Mouse (Mus musculus) intestine, embryonic 16.5 days (tissue): ENCODE results near the gene Gm14214. TPM values are rescaled to one million over a fixed set of nuclear protein-coding genes. Genes with fewer than 3 reads are reported as not detected.

ENCODE experiments used
- ATAC-seq: fragments of 200-750 bp; cut with Nextera tagmentation; 2 replicates; pipeline ENCODE4 v1.8.0; 2017; ENCODE audit warnings: moderate TSS enrichment, moderate library complexity
- H3K27ac ChIP-seq: fragments of 300-500 bp; sonication (generic); 2 replicates; pipeline ENCODE4 v1.5.1; 2014; ENCODE audit warnings: mild to moderate bottlenecking, low read length
- H3K27me3 ChIP-seq: fragments of 300-500 bp; sonication (generic); replicated peaks from 2 replicates; pipeline ENCODE4 v1.6.1; 2014; ENCODE audit warnings: low read length, control low read depth, mixed read lengths; ENCODE audit not compliant: control insufficient read depth, insufficient read depth
- H3K36me3 ChIP-seq: fragments of 300-500 bp; sonication (generic); 2 replicates; pipeline ENCODE4 v1.6.1; 2014; ENCODE audit warnings: low read length, control low read depth; ENCODE audit not compliant: control insufficient read depth, insufficient read depth
- H3K4me1 ChIP-seq: fragments of 300-500 bp; sonication (generic); 2 replicates; pipeline ENCODE4 v1.6.1; 2014; ENCODE audit warnings: low read length, control low read depth, mixed read lengths; ENCODE audit not compliant: control insufficient read depth, insufficient read depth
- H3K4me2 ChIP-seq: fragments of 300-500 bp; sonication (generic); 2 replicates; pipeline ENCODE4 v1.6.1; 2014; ENCODE audit warnings: low read depth, low read length, control low read depth
- H3K4me3 ChIP-seq: fragments of 300-500 bp; sonication (generic); 2 replicates; pipeline ENCODE4 v1.5.1; 2014; ENCODE audit warnings: mild to moderate bottlenecking, low read length
- H3K9ac ChIP-seq: fragments of 300-500 bp; sonication (generic); 2 replicates; pipeline ENCODE4 v1.6.1; 2014; ENCODE audit warnings: low read depth, low read length
- H3K9me3 ChIP-seq: fragments of 300-500 bp; sonication (generic); 2 replicates; pipeline ENCODE4 v1.6.1; 2016; ENCODE audit warnings: low read length, control low read depth; ENCODE audit not compliant: control insufficient read depth
- WGBS: fragments of 180-500 bp; shearing (Covaris S2); extraction: QIAGEN DNeasy Blood & Tissue Kit; methylation state at CpG from one replicate; pipeline ENCODE4 v1.1.7; 2014; 5-methylcytosine and 5-hydroxymethylcytosine counted together
- polyA plus RNA-seq: library from polyadenylated mRNA; unstranded; fragments of >200 nt; fragmentation: Nextera tagmentation; extraction: Ambion mirVana; gene quantifications from 2 replicates; pipeline ENCODE4 v1.2.1, GENCODE M21; 2015

Gene Gm14214
- polyA plus RNA-seq = not detected in 2 replicates

GRCm38 (mm10) chr2:154769930-154770329 is at the start of gene Gm14214:
TSS of gene Gm14214 (minus strand) at chr2:154770030.
- no peaks in the 10 kb centered on the region for H3K36me3 ChIP-seq
- H3K4me1 ChIP-seq = peaks cover 7% of the 10 kb centered on the region
- no peaks in the 10 kb centered on the region for H3K27me3 ChIP-seq
- no peak for ATAC-seq
- H3K27ac ChIP-seq = no peak within 1 kb of the TSS
- no peaks in the 10 kb centered on the region for H3K9me3 ChIP-seq
- no peak within 1 kb of the TSS for H3K4me2 ChIP-seq
- H3K9ac ChIP-seq = no peak within 1 kb of the TSS
- H3K4me3 ChIP-seq = no peak within 1 kb of the TSS

GRCm38 (mm10) chr2:154818599-154818998 is 48.8 kb upstream of the Gm14214 start:
- no peak overlapping the region for H3K27ac ChIP-seq
- no peaks in the 10 kb centered on the region for H3K27me3 ChIP-seq
- H3K4me2 ChIP-seq = no peak overlapping the region
- no peaks in the 10 kb centered on the region for H3K9me3 ChIP-seq
- WGBS = 48% methylated on average over 1 of the region's 1 CpGs
- peaks cover 13% of the 10 kb centered on the region; the same call in 1 of the 2 replicates for H3K4me1 ChIP-seq
- no peak for ATAC-seq
- no peaks in the 10 kb centered on the region; the same call in 1 of the 2 replicates for H3K36me3 ChIP-seq
- no peak overlapping the region for H3K9ac ChIP-seq
- no peak overlapping the region for H3K4me3 ChIP-seq

- H3K4me1 ChIP-seq = peaks cover 13% of the 10 kb centered on the region; the same call in 1 of the 2 replicates
- H3K27ac ChIP-seq = no peak overlapping the region
- no peak overlapping the region for H3K4me3 ChIP-seq
- ATAC-seq = no peak
- H3K9ac ChIP-seq = no peak overlapping the region
- H3K27me3 ChIP-seq = no peaks in the 10 kb centered on the region
- H3K36me3 ChIP-seq = no peaks in the 10 kb centered on the region; the same call in 1 of the 2 replicates
- no peaks in the 10 kb centered on the region for H3K9me3 ChIP-seq
- no peak overlapping the region for H3K4me2 ChIP-seq
- 46% methylated on average over 1 of the region's 1 CpGs for WGBS
These were observed 48.0 kb upstream of the Gm14214 start for GRCm38 (mm10) chr2:154817788-154818187.

- Histone ChIP-seq H3K4me1 (peaks cover 13% of the 10 kb centered on the region; the same call in 1 of the 2 replicates), H3K27ac (no peak overlapping the region), H3K36me3 (no peaks in the 10 kb centered on the region; the same call in 1 of the 2 replicates), H3K9ac (no peak overlapping the region), H3K4me3 (no peak overlapping the region), H3K4me2 (no peak overlapping the region), H3K27me3 (no peaks in the 10 kb centered on the region), H3K9me3 (no peaks in the 10 kb centered on the region)
- WGBS = 53% methylated on average over 3 of the region's 3 CpGs
- no peak for ATAC-seq
These were observed 47.3 kb upstream of the Gm14214 start for GRCm38 (mm10) chr2:154817089-154817488.

- no peak overlapping the region for H3K4me3 ChIP-seq
- WGBS = 80% methylated on average over 2 of the region's 2 CpGs
- H3K4me1 ChIP-seq = peaks cover 30% of the 10 kb centered on the region
- H3K27me3 ChIP-seq = no peaks in the 10 kb centered on the region
- H3K4me2 ChIP-seq = no peak overlapping the region
- ATAC-seq = no peak
- no peaks in the 10 kb centered on the region for H3K9me3 ChIP-seq
- no peak overlapping the region for H3K27ac ChIP-seq
- H3K36me3 ChIP-seq = no peaks in the 10 kb centered on the region; the same call in 1 of the 2 replicates
- H3K9ac ChIP-seq = no peak overlapping the region
These were observed 43.6 kb upstream of the Gm14214 start for GRCm38 (mm10) chr2:154813426-154813825.

- Histone ChIP-seq H3K4me2 (no peak overlapping the region), H3K27ac (no peak overlapping the region), H3K4me3 (no peak overlapping the region), H3K27me3 (no peaks in the 10 kb centered on the region), H3K36me3 (no peaks in the 10 kb centered on the region; the same call in 1 of the 2 replicates), H3K4me1 (peaks cover 23% of the 10 kb centered on the region), H3K9me3 (no peaks in the 10 kb centered on the region), H3K9ac (no peak overlapping the region)
- ATAC-seq = no peak
- 47% methylated on average over 1 of the region's 1 CpGs for WGBS
These were observed 41.0 kb upstream of the Gm14214 start for GRCm38 (mm10) chr2:154810821-154811220.

- WGBS = 50% methylated on average over 1 of the region's 1 CpGs
These were observed 39.4 kb upstream of the Gm14214 start for GRCm38 (mm10) chr2:154809107-154809762.

GRCm38 (mm10) chr2:154807689-154808088 is 37.9 kb upstream of the Gm14214 start:
- Histone ChIP-seq H3K36me3 (no peaks in the 10 kb centered on the region), H3K4me2 (no peak overlapping the region), H3K9ac (no peak overlapping the region), H3K27ac (no peak overlapping the region), H3K9me3 (no peaks in the 10 kb centered on the region), H3K4me3 (no peak overlapping the region), H3K4me1 (peaks cover 30% of the 10 kb centered on the region), H3K27me3 (no peaks in the 10 kb centered on the region)
- no peak for ATAC-seq
- 46% methylated on average over 1 of the region's 1 CpGs for WGBS

More at GRCm38 (mm10) chr2:154809107-154809762, 39.4 kb upstream of the Gm14214 start:
- Histone ChIP-seq H3K4me2 (no peak overlapping the region), H3K27me3 (no peaks in the 10 kb centered on the region), H3K4me3 (no peak overlapping the region), H3K9me3 (no peaks in the 10 kb centered on the region), H3K9ac (no peak overlapping the region), H3K36me3 (no peaks in the 10 kb centered on the region), H3K27ac (no peak overlapping the region), H3K4me1 (peaks cover 26% of the 10 kb centered on the region)
- ATAC-seq = peak; percentile 82

- Histone ChIP-seq H3K9me3 (no peaks in the 10 kb centered on the region), H3K4me2 (no peak overlapping the region), H3K4me1 (peaks cover 15% of the 10 kb centered on the region), H3K36me3 (no peaks in the 10 kb centered on the region), H3K27ac (no peak overlapping the region), H3K27me3 (no peaks in the 10 kb centered on the region), H3K4me3 (no peak overlapping the region), H3K9ac (no peak overlapping the region)
- no peak for ATAC-seq
- WGBS = 67% methylated on average over 4 of the region's 4 CpGs
These were observed 34.0 kb upstream of the Gm14214 start for GRCm38 (mm10) chr2:154803845-154804244.
